Mouse (Mus musculus) midbrain, postnatal 0 days (tissue): ENCODE results near the gene Tbc1d5. TPM values are rescaled to one million over a fixed set of nuclear protein-coding genes. Genes with fewer than 3 reads are reported as not detected.

Source experiments
- ATAC-seq: fragments of 200-750 bp; cut with Nextera tagmentation; 2 replicates; pipeline ENCODE4 v1.8.0; 2017; ENCODE audit warnings: moderate number of reproducible peaks, mild to moderate bottlenecking, moderate TSS enrichment, moderate library complexity; ENCODE audit not compliant: low FRiP score
- DNase-seq: peaks from one replicate; pipeline ENCODE4 v3.0.0-alpha.2; 2015; ENCODE audit warnings: low spot score
- H3K27ac ChIP-seq: fragments of 300-500 bp; sonication (generic); 2 replicates; pipeline ENCODE4 v1.5.1; 2014; ENCODE audit warnings: low read depth, mild to moderate bottlenecking, low read length, mixed read lengths
- H3K27me3 ChIP-seq: fragments of 300-500 bp; sonication (generic); 2 replicates; pipeline ENCODE4 v1.6.1; 2014; ENCODE audit warnings: low read length, control low read depth, mixed read lengths; ENCODE audit not compliant: insufficient read depth
- H3K36me3 ChIP-seq: fragments of 300-500 bp; sonication (generic); 2 replicates; pipeline ENCODE4 v1.6.1; 2014; ENCODE audit warnings: low read length, control low read depth, mixed read lengths; ENCODE audit not compliant: insufficient read depth
- H3K4me1 ChIP-seq: fragments of 300-500 bp; sonication (generic); 2 replicates; pipeline ENCODE4 v1.6.1; 2014; ENCODE audit warnings: mild to moderate bottlenecking, control low read depth, antibody characterized with exemption, low read length, mixed read lengths; ENCODE audit not compliant: insufficient read depth
- H3K4me2 ChIP-seq: fragments of 300-500 bp; sonication (generic); 2 replicates; pipeline ENCODE4 v1.6.1; 2014; ENCODE audit warnings: low read depth, mild to moderate bottlenecking, low read length, mixed read lengths; ENCODE audit not compliant: poor library complexity, severe bottlenecking
- H3K4me3 ChIP-seq: fragments of 300-500 bp; sonication (generic); 2 replicates; pipeline ENCODE4 v1.5.1; 2014; ENCODE audit warnings: low read depth, mild to moderate bottlenecking, low read length, moderate library complexity
- H3K9ac ChIP-seq: fragments of 300-500 bp; sonication (generic); replicated peaks from 2 replicates; pipeline ENCODE4 v1.6.1; 2014; ENCODE audit warnings: mild to moderate bottlenecking, low read length, moderate library complexity, mixed read lengths; ENCODE audit not compliant: poor library complexity, severe bottlenecking
- H3K9me3 ChIP-seq: fragments of 300-500 bp; sonication (generic); 2 replicates; pipeline ENCODE4 v1.6.1; 2016; ENCODE audit warnings: low read length, control low read depth
- CTCF ChIP-seq: IDR thresholded peaks from 2 replicates; pipeline ENCODE4 v1.5.1; 2016; ENCODE audit warnings: antibody characterized with exemption, mild to moderate bottlenecking
- WGBS: fragments of 180-500 bp; shearing (Covaris S2); extraction: QIAGEN DNeasy Blood & Tissue Kit; methylation state at CpG from one replicate; pipeline ENCODE4 v1.1.7; 2014; 5-methylcytosine and 5-hydroxymethylcytosine counted together
- polyA plus RNA-seq: library from polyadenylated mRNA; unstranded; fragments of >200 nt; fragmentation: Nextera tagmentation; extraction: Ambion mirVana; gene quantifications from 2 replicates; pipeline ENCODE4 v1.2.1, GENCODE M21; 2015
- total RNA-seq: library from RNA; depleted of rRNA; stranded (reverse); fragments of >200 nt; gene quantifications from 2 replicates; pipeline ENCODE4 v1.2.3, GENCODE M21; 2014

Gene Tbc1d5
- total and polyA plus RNA-seq, 2 experiments from 2014 or later, result 5.7 to 20.3 TPM

DNA sequence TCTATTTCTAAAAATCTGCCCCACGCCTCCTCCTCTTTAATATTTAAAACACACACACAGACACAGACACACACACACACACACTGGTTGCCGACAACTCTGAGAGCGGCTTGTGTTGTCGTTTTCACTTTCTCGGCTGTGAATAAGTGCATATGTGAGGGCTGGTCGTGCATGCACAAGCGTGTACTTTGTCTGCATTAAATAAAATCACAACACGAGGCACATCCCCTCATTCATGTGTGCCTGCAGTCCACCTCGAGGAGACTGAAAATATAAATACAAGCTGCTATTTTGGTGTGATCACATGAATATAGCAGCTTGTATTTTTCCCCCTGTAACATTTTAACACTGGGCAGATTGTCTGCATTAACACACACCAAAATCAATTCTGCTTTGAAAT is 224.8 kb downstream of the Tbc1d5 start:
- no peak for ATAC-seq
- H3K27ac ChIP-seq, result no peak overlapping the region
- no peaks in the 10 kb centered on the region for H3K9me3 ChIP-seq
- DNase-seq, result no peak
- H3K36me3 ChIP-seq, result no peaks in the 10 kb centered on the region
- no peak overlapping the region for H3K4me2 ChIP-seq
- WGBS, result 73% methylated on average over 9 of the region's 9 CpGs
- H3K4me1 ChIP-seq, result no peaks in the 10 kb centered on the region
- no peak overlapping the region for H3K4me3 ChIP-seq
- no peak for TF ChIP-seq CTCF
- H3K9ac ChIP-seq, result no peak overlapping the region
- no peaks in the 10 kb centered on the region for H3K27me3 ChIP-seq

DNA sequence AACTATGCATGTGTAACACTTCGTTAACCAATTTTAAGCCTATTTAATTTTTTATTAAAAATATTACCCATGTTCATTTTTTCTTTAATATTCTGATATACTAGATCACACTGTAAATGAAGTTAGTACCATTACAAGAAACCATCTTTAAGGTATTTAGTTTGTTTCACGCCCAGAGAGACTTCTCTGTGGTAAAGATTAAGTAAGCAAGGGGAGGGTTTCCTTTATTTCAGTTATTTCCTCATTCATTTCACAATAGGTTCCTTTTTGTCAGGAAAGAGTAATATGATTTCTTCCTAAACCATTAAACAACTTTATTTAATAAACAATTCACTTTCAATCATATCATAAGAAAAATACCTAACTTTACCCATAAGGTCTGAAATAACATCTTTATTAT is 256.8 kb downstream of the Tbc1d5 start:
- H3K36me3 ChIP-seq, result no peaks in the 10 kb centered on the region
- no peaks in the 10 kb centered on the region for H3K4me1 ChIP-seq
- H3K4me3 ChIP-seq, result no peak overlapping the region
- H3K9ac ChIP-seq, result no peak overlapping the region
- TF ChIP-seq CTCF, result no peak
- H3K9me3 ChIP-seq, result no peaks in the 10 kb centered on the region
- DNase-seq, result no peak
- 97% methylated on average over 2 of the region's 2 CpGs for WGBS
- no peak overlapping the region for H3K27ac ChIP-seq
- ATAC-seq, result no peak
- H3K27me3 ChIP-seq, result no peaks in the 10 kb centered on the region
- H3K4me2 ChIP-seq, result no peak overlapping the region

DNA sequence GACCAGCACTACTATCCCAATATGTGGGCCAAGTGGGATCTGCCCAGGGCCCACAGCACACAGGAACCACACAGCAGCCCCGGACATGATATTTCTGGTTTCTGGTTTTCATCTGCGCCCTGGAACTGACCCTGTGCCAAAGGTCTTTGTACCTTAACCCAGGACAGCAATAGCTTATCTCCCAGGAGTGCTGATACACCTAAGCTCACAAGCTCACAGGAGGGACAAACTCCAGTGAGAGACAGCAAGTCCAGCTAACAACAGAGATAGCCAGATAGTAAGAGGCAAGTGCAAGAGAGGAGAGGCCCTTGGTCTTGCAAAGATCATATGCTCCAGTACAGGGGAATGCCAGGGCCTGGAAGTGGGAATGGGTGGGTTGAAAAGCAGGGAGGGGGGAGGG is 263.9 kb downstream of the Tbc1d5 start:
- DNase-seq (no peak), ATAC-seq (no peak)
- H3K27me3 ChIP-seq, result no peaks in the 10 kb centered on the region
- no peaks in the 10 kb centered on the region for H3K9me3 ChIP-seq
- WGBS, result 97% methylated on average over 2 of the region's 2 CpGs
- H3K27ac ChIP-seq, result no peak overlapping the region
- H3K4me2 ChIP-seq, result no peak overlapping the region
- no peaks in the 10 kb centered on the region for H3K36me3 ChIP-seq
- no peak for TF ChIP-seq CTCF
- H3K4me1 ChIP-seq, result no peaks in the 10 kb centered on the region
- no peak overlapping the region for H3K4me3 ChIP-seq
- H3K9ac ChIP-seq, result no peak overlapping the region

DNA sequence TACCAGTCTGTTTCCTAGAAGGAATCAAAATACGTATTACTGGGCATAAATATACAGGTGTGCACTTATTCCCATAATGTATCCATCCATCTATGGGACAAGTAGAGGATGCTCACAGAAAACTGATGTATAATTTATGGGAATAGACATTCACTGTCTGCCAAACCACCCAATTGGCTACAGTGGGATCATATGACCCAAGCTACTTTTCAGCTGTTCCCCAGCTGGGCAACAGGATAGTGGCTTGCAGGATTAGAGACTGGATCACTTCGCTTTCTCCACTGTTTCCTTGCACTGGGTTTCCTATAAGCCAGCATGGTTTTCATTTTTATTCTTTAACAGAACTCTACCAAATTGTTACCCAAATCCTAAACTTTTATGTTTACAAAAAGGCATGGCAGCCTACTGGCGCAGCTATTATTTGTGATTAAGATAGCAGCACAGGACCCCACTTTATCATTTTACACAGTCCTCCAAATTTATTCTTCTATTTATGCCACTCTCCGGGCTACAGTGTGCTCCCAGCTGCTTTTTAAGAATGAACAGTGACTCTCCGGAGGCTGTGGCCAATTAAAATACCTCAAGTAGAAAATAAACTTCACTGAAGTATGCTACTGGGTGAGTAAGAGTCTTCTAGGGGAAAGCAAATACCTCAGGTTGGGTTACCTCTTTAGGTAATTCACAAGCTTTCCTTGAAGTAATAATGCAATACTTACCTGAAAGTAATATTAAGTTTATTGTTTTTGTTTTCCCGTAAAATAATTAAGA is 270.4 kb downstream of the Tbc1d5 start:
- no peaks in the 10 kb centered on the region for H3K9me3 ChIP-seq
- no peak overlapping the region for H3K27ac ChIP-seq
- H3K27me3 ChIP-seq, result no peaks in the 10 kb centered on the region
- no peak for TF ChIP-seq CTCF
- ATAC-seq, result peak; percentile 41; the same call in 1 of the 2 replicates
- no peaks in the 10 kb centered on the region for H3K4me1 ChIP-seq
- no peak overlapping the region for H3K9ac ChIP-seq
- no peak overlapping the region for H3K4me3 ChIP-seq
- no peak overlapping the region for H3K4me2 ChIP-seq
- no peak for DNase-seq
- 55% methylated on average over 6 of the region's 6 CpGs for WGBS
- H3K36me3 ChIP-seq, result no peaks in the 10 kb centered on the region

DNA sequence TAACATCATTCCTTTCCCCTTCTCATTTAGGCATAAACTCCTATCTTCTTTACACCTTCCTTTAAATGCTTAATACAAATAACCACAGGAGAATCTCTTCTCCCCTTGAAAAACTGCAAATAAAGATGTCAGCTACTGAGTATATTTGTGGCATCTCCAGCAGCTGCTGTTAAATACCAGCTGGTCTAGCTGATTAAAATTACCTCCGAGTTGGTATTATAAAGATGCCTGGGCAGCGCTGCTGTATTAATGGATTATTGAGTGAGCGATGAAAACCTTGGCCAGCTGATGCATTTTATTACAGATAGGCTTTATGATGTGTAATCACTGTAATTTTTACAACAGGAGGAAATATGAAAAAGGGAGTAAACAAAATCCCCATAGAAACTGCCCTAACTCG is 271.0 kb downstream of the Tbc1d5 start:
- Histone ChIP-seq H3K27me3 (no peaks in the 10 kb centered on the region), H3K4me2 (no peak overlapping the region), H3K4me3 (no peak overlapping the region), H3K27ac (no peak overlapping the region), H3K36me3 (no peaks in the 10 kb centered on the region), H3K9ac (no peak overlapping the region), H3K9me3 (no peaks in the 10 kb centered on the region), H3K4me1 (no peaks in the 10 kb centered on the region)
- DNase-seq (peak; percentile 17), ATAC-seq (no peak)
- no peak for TF ChIP-seq CTCF
- 42% methylated on average over 4 of the region's 4 CpGs for WGBS

DNA sequence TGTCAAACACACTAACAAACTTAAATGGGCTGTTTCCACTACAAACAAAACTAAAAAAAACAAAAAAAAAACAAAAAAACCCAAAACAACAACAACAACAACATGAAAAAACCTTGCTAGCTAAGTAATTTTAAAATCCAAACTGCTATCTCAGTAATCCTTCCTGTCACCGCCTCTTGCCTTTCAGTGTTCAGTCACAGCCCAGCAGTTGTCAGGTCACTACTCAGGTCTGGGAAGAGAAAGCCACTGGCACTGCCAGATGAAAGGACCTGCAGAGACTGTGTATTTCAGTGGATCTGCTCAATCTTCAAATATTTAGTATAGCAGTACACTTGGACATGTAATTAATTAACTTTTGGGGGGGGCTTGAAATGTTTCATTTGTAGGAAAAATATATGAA is 272.5 kb downstream of the Tbc1d5 start:
- Histone ChIP-seq H3K9ac (no peak overlapping the region), H3K9me3 (no peaks in the 10 kb centered on the region), H3K27me3 (no peaks in the 10 kb centered on the region), H3K27ac (no peak overlapping the region), H3K4me3 (no peak overlapping the region), H3K36me3 (no peaks in the 10 kb centered on the region), H3K4me2 (no peak overlapping the region), H3K4me1 (no peaks in the 10 kb centered on the region)
- TF ChIP-seq CTCF, result no peak
- WGBS, result 53% methylated on average over 1 of the region's 1 CpGs
- ATAC-seq (no peak), DNase-seq (no peak)
